Mouse (Mus musculus): Measurements from ENCODE around the gene Proser1. TPM values are rescaled to one million over a fixed set of nuclear protein-coding genes. Genes with fewer than 3 reads are reported as not detected.
A peak's percentile ranks its signal among the peaks of the same experiment; 100 is the strongest.

The Proser1 gene
- polyA plus RNA-seq, 1 experiment from 2014 or later = 31.6 TPM

DNA sequence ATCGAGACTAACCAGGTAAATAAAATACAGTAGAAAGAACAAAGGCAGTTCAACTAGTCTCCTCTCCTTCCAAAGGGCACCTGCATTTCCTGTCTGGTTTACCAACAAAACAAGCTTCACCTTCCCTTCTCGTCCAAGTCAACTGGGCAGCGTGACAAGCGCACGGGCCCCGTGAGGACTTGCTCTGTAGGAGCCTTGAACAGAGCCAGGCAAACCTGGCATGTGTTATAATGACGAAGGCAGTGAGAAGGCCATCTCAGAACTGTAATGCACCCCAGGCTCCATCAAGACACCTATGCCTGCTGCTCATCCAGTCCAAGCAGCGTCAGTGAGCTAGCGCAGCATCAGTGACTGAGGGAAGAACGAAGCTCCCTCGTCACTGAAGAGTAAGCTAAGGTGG is 12.8 kb upstream of the Proser1 start:
- Histone ChIP-seq H3K36me3 (peaks cover 60% of the 10 kb centered on the region), H3K4me2 (replicated peaks) (no peak overlapping the region), H3K27ac (replicated peaks) (no peak overlapping the region), H3K9me3 (no peaks in the 10 kb centered on the region), H3K9ac (replicated peaks) (no peak overlapping the region), H3K4me3 (no peak overlapping the region), H3K27me3 (no peaks in the 10 kb centered on the region), H3K4me1 (no peaks in the 10 kb centered on the region)
- WGBS = 94% methylated on average over 11 of the region's 11 CpGs
- no peak for ATAC-seq (ENCODE audit: low FRiP score, low read depth)

DNA sequence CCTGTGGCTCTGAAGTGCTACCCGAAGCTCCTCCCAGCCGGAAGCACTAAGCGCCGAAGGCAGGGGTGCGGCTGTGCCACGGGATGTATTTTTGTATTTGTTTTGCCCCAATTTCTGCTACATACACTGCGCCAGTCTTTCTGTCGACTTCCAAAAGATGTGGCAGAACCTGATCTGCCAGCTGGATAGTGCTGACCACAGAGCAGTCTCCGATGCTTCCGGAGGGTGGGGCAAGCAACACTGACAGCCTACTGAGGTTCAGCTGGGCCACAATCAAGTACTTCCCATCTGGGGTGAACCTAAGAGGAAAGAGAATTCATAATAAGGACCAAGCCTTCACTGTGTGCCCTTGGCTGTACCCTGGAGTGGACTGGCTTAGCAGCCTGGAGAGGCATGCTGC is 11.1 kb upstream of the Proser1 start:
- H3K36me3 ChIP-seq = peaks cover 77% of the 10 kb centered on the region
- ATAC-seq (ENCODE audit: low FRiP score, low read depth) = no peak
- no peak overlapping the region for H3K9ac ChIP-seq (replicated peaks)
- H3K4me3 ChIP-seq = no peak overlapping the region
- no peaks in the 10 kb centered on the region for H3K4me1 ChIP-seq
- H3K27me3 ChIP-seq = no peaks in the 10 kb centered on the region
- 93% methylated on average over 10 of the region's 10 CpGs for WGBS
- no peak overlapping the region for H3K4me2 ChIP-seq (replicated peaks)
- no peak overlapping the region for H3K27ac ChIP-seq (replicated peaks)
- no peaks in the 10 kb centered on the region for H3K9me3 ChIP-seq

DNA sequence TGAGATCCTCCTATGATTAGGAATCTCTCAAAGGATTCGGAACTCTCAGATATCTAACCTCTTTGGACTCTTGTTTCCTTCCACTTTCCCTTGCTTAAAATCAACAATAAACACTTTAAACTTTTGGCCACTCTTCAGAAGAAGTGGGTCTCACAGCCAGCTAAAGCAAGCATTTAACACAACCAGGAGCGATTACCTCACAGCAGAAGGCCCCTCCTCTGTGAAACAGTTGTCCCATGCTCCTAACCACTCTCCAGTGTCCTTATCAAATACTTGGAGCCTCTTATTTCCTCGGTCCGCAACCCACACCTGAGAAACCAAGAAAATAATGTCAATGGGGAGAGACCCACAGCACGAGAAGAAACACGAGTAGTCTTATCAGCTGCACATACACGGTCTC is 10.1 kb upstream of the Proser1 start:
- WGBS = 96% methylated on average over 7 of the region's 7 CpGs
- ATAC-seq (ENCODE audit: low FRiP score, low read depth) = no peak

DNA sequence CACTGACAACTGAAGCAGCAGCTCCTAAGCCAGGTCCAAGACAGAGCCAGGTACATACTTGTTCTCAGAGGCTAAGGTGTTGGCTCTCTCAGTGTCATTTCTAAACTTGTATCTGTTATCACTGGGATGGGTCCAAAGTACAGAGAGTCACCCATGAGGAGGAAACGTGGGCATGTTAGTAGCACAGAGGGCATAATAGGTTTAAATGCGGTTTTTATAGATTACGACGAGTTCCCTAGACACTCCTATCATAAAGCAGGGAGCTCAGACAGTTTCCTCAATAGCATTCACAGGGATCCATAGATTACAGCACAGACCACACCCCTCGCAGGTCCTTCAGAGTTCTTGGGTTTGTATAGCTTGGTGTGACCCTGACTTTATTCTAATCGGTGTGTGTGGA is 9.5 kb upstream of the Proser1 start:
- no peak overlapping the region for H3K27ac ChIP-seq (replicated peaks)
- peaks cover 92% of the 10 kb centered on the region for H3K36me3 ChIP-seq
- 96% methylated on average over 6 of the region's 6 CpGs for WGBS

More for the DNA sequence above, 10.1 kb upstream of the Proser1 start:
- Histone ChIP-seq H3K36me3 (peaks cover 86% of the 10 kb centered on the region), H3K9ac (replicated peaks) (no peak overlapping the region), H3K4me1 (no peaks in the 10 kb centered on the region), H3K9me3 (no peaks in the 10 kb centered on the region), H3K4me3 (no peak overlapping the region), H3K4me2 (replicated peaks) (no peak overlapping the region), H3K27me3 (no peaks in the 10 kb centered on the region), H3K27ac (replicated peaks) (no peak overlapping the region)

DNA sequence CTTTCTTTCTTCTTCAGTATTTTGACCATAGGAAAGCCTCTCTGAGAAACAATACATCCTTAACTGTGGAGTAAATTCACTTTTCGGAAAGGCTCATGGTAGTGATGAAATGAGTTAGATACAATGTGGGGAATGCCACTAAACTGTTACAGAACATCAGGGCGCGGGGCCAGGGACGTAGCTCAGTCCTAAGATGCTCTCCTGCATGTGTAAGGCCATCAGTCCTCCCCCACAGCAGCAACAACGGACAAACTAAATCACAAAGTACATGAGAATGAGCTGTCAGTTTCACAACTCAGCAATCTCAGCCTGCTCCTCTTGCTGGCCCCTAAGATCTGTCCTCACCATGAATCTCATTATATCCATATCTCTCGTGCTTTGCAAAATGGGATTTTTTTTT is 8.9 kb upstream of the Proser1 start:
- Histone ChIP-seq H3K4me3 (no peak overlapping the region), H3K27ac (replicated peaks) (no peak overlapping the region), H3K36me3 (peaks cover 95% of the 10 kb centered on the region), H3K4me1 (no peaks in the 10 kb centered on the region), H3K9me3 (no peaks in the 10 kb centered on the region), H3K9ac (replicated peaks) (no peak overlapping the region), H3K4me2 (replicated peaks) (no peak overlapping the region), H3K27me3 (no peaks in the 10 kb centered on the region)
- ATAC-seq (ENCODE audit: low FRiP score, low read depth) = no peak
- 87% methylated on average over 6 of the region's 6 CpGs for WGBS

More for the DNA sequence above, 9.5 kb upstream of the Proser1 start:
- Histone ChIP-seq H3K9me3 (no peaks in the 10 kb centered on the region), H3K4me1 (no peaks in the 10 kb centered on the region), H3K4me2 (replicated peaks) (no peak overlapping the region), H3K27me3 (no peaks in the 10 kb centered on the region), H3K4me3 (no peak overlapping the region), H3K9ac (replicated peaks) (no peak overlapping the region)
- ATAC-seq (ENCODE audit: low FRiP score, low read depth) = no peak

DNA sequence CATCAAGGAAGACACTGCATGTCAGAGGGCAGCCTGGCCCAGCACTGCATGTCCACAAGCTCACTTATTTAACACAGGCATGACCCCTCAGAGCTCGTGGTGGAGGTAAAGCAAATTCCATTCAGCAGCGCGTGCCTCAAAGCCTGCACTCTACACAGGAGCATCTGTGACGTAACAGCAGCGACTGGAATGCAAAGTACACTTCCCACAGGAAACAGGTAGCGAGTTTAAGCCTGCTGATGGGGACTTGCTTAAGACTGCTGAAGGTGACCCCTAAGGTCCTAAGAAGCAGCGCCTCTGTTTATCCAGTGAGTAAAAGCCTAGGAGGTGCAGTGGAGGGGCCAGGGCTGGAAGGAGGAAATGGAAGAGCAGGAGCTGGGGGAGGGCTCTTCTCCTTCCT is 8.5 kb upstream of the Proser1 start:
- Histone ChIP-seq H3K4me3 (no peak overlapping the region), H3K9ac (replicated peaks) (no peak overlapping the region), H3K27me3 (no peaks in the 10 kb centered on the region), H3K4me2 (replicated peaks) (no peak overlapping the region), H3K9me3 (no peaks in the 10 kb centered on the region), H3K4me1 (no peaks in the 10 kb centered on the region), H3K27ac (replicated peaks) (no peak overlapping the region), H3K36me3 (peaks cover 95% of the 10 kb centered on the region)
- 79% methylated on average over 7 of the region's 7 CpGs for WGBS
- no peak for ATAC-seq (ENCODE audit: low FRiP score, low read depth)

DNA sequence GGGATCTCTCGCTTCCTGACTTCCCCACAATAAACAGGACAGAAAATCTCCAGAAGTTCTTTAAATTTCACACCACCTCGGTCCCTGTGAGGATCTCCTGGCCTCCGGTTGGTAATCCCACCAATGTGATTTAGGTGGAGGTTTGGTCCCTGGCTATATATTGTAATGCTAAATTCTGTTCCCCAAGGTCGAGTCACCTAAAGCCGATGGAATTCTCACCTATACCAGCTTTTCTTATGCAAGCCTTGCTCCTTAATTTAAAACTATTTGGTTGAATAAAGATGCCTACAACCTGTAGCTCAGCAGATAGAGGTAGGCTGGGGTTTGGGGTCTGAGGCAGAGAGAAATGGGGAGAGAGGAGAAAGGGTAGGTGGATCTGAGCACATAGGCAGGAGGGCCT is 5.7 kb upstream of the Proser1 start:
- Histone ChIP-seq H3K27me3 (no peaks in the 10 kb centered on the region), H3K4me2 (replicated peaks) (no peak overlapping the region), H3K4me1 (peaks cover 10% of the 10 kb centered on the region), H3K9me3 (no peaks in the 10 kb centered on the region), H3K9ac (replicated peaks) (no peak overlapping the region), H3K4me3 (no peak overlapping the region), H3K27ac (replicated peaks) (no peak overlapping the region), H3K36me3 (peaks cover 76% of the 10 kb centered on the region)
- 83% methylated on average over 5 of the region's 5 CpGs for WGBS
- no peak for ATAC-seq (ENCODE audit: low FRiP score, low read depth)

DNA sequence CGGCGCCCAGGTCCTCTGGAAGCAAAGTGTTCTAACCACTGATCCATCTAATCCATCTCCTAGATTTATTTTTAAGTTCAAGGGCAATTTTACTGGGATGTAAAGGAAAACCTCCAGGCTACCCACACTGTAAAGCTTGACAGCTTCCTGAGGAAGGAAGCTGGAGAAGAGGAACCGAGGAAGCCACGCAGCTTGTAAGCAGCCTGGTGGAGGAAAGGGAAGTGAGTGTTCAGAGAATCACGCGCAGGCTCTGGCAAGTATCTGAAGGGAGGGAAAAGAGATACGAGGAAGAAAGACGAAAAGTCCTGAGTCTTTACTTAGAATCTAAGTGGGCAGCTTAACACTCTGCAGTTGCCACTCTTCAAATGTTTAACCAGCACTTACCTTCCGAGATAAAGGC is 3.4 kb upstream of the Proser1 start:
- no peaks in the 10 kb centered on the region for H3K27me3 ChIP-seq
- H3K4me3 ChIP-seq = no peak overlapping the region
- H3K9ac ChIP-seq (replicated peaks) = no peak overlapping the region
- H3K27ac ChIP-seq (replicated peaks) = no peak overlapping the region
- peaks cover 53% of the 10 kb centered on the region for H3K36me3 ChIP-seq
- peaks cover 10% of the 10 kb centered on the region for H3K4me1 ChIP-seq
- H3K9me3 ChIP-seq = no peaks in the 10 kb centered on the region
- WGBS = 86% methylated on average over 9 of the region's 9 CpGs
- ATAC-seq (ENCODE audit: low FRiP score, low read depth) = no peak
- H3K4me2 ChIP-seq (replicated peaks) = no peak overlapping the region

DNA sequence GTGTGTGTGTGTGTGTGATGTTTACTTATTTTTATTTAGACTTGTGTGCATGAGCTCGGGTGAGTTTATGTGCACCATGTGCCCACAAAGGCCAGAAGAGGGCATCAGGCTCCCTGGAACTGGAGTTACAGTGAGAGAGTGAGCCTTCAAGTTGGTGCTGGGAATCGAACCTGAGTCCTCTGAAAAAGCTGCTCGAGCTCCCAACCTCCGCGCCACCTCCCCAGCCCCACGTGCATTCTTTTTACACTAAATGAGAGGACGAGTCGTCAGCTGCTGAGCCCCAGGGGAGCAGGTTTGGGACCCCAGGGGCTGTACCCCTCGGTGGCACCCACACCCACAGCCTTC is 793 bp upstream of the Proser1 start:
- 6% methylated on average over 9 of the region's 9 CpGs for WGBS
- peak; percentile 0; the same call in 1 of the 2 replicates for ATAC-seq (ENCODE audit: low FRiP score, low read depth)

DNA sequence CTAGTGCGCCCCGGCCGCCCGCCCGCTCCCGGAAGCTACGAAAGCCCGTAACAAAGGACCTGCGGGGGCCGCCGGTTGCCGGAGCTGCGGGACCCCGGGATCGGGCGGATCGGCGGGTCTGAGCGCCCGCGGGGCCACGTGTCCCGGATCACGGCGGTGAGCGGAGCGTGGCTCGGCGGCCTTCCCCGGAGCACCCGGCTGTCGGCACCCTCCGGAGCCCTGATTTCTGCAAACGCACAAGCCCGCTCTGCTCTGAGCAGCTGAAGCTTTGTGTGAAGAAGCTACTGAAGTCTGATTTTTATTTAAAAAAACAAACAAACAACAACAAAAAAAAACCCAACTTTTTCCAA is 274 bp downstream of the Proser1 start:
- WGBS = 1% methylated on average over 35 of the region's 35 CpGs

More for the DNA sequence above, 793 bp upstream of the Proser1 start:
- no peaks in the 10 kb centered on the region for H3K27me3 ChIP-seq
- H3K9ac ChIP-seq (replicated peaks) = peak overlapping the region; percentile 89
- H3K36me3 ChIP-seq = peaks cover 28% of the 10 kb centered on the region; the same call in 1 of the 2 replicates
- H3K4me2 ChIP-seq (replicated peaks) = peak overlapping the region; percentile 79
- peak overlapping the region; percentile 92 for H3K4me3 ChIP-seq
- peak overlapping the region; percentile 88 for H3K27ac ChIP-seq (replicated peaks)
- peaks cover 32% of the 10 kb centered on the region for H3K4me1 ChIP-seq
- no peaks in the 10 kb centered on the region for H3K9me3 ChIP-seq

DNA sequence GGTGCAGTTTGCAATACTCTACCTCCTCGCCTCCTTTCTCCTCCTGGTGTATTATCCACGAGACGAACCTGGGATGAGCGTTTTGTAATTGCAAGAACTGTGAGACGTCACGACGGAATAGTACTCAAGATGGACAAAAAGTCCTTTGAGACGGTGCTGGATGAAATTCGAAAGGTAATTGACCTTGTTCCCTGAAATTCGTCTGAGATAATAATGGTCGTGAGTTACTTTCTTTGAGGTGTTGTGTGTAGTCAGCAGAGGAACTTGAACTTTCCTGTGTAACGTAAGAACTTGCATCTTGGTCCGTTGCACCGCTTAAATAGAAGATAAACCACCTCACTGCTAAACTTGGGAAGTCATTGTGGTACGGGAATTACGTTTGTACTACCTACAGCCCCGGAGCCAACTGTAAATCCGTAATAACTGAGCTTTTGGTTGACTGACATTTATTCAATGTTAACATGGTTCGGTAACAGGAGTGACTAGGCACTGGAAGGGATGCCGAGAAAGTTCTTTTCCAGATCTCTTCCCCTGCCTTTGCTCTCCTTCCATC is 756 bp downstream of the Proser1 start:
- Histone ChIP-seq H3K27me3 (no peaks in the 10 kb centered on the region), H3K9ac (replicated peaks) (peak overlapping the region; percentile 89), H3K4me1 (peaks cover 33% of the 10 kb centered on the region), H3K9me3 (no peaks in the 10 kb centered on the region), H3K4me2 (replicated peaks) (peak overlapping the region; percentile 79), H3K27ac (replicated peaks) (peak overlapping the region; percentile 88), H3K4me3 (peak overlapping the region; percentile 92), H3K36me3 (peaks cover 18% of the 10 kb centered on the region)
- WGBS = under 1% methylated on average over 20 of the region's 20 CpGs
- ATAC-seq (ENCODE audit: low FRiP score, low read depth) = no peak

More for the DNA sequence above, 274 bp downstream of the Proser1 start:
- Histone ChIP-seq H3K4me2 (replicated peaks) (peak overlapping the region; percentile 79), H3K4me1 (peaks cover 33% of the 10 kb centered on the region), H3K27ac (replicated peaks) (peak overlapping the region; percentile 88), H3K9ac (replicated peaks) (peak overlapping the region; percentile 89), H3K27me3 (no peaks in the 10 kb centered on the region), H3K9me3 (no peaks in the 10 kb centered on the region), H3K4me3 (peak overlapping the region; percentile 92), H3K36me3 (peaks cover 18% of the 10 kb centered on the region; the same call in 1 of the 2 replicates)
- ATAC-seq (ENCODE audit: low FRiP score, low read depth) = peak; percentile 77

DNA sequence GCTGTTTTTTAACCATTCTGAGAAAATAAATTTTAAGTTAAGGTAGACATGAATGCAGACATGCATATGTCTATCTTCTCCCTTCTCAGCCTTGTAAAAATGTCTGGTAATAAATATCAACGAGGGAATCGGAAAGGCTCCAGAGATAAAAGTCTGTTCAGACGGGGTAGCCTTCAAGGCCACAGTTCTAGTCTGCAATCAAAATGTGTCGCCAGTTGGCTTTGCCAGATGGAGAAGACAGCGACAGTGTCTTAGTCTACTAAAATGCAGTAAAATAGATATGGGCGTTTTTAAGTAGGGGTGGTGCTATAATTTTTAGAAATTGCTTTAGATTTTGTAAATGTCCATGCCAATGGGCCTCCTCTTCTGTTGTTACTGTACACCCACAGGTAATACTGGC is 1.9 kb downstream of the Proser1 start:
- Histone ChIP-seq H3K4me3 (peak overlapping the region; percentile 92), H3K27ac (replicated peaks) (no peak overlapping the region), H3K4me2 (replicated peaks) (peak overlapping the region; percentile 79), H3K9ac (replicated peaks) (peak overlapping the region; percentile 31; the same call in 1 of the 2 replicates), H3K9me3 (no peaks in the 10 kb centered on the region), H3K36me3 (peaks cover 18% of the 10 kb centered on the region), H3K4me1 (peaks cover 33% of the 10 kb centered on the region), H3K27me3 (no peaks in the 10 kb centered on the region)
- 69% methylated on average over 6 of the region's 6 CpGs for WGBS
- no peak for ATAC-seq (ENCODE audit: low FRiP score, low read depth)

DNA sequence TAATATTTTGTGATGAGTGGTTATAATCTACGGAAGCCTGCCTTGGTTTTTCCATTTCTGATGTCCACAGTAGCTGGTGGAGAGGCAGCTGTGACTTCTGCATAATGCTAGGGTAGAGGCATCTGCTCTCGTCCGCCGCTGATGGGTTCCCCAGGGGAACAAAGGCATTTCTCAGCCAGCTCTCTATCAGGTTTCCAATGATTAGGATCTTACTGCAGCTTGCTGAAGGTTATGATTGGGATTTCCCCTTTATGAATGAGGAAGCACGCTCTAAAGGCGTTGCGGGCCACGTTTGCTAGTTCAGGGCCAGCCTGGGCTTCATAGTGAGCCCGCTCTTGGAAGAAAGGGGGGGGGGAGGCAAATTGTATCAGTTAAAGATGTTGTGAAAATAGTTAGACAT is 3.0 kb downstream of the Proser1 start:
- Histone ChIP-seq H3K4me1 (peaks cover 32% of the 10 kb centered on the region), H3K27me3 (no peaks in the 10 kb centered on the region), H3K9me3 (no peaks in the 10 kb centered on the region), H3K4me2 (replicated peaks) (peak overlapping the region; percentile 79), H3K4me3 (peak overlapping the region; percentile 8), H3K9ac (replicated peaks) (no peak overlapping the region; the same call in 1 of the 2 replicates), H3K36me3 (peaks cover 25% of the 10 kb centered on the region), H3K27ac (replicated peaks) (no peak overlapping the region)
- 64% methylated on average over 9 of the region's 9 CpGs for WGBS
- no peak for ATAC-seq (ENCODE audit: low FRiP score, low read depth)
